Mouse (Mus musculus) kidney, postnatal 10 days (tissue): ENCODE data around the gene Ptges3l.
"Not testable (repeated sequence)": the region's sequence is repeated elsewhere in the genome, so short reads cannot be mapped to it uniquely, and the experiment has no call there.

Source experiments
- DNase-seq: peaks from one replicate; pipeline ENCODE4 v3.0.0; 2021; ENCODE audit warnings: mixed read lengths

Gene Ptges3l

DNA sequence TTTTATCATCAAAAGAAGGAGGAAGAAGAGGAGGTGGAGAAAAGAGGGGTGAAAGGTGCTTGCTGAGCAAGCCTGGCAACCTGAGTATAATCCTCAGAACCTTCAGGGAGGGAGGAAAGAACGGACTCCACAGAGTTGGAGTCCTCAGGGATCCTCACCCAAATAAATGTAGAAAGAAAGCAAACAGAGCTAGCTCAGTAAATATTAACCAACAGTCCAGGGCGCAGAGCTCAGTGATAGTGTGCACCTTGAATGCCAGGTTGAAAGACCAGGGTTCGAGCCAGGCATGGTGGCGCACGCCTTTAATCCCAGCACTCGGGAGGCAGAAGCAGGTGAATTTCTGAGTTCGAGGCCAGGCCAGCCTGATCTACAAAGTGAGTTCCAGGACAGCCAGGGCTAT lies 30.5 kb upstream of the Ptges3l start:
- DNase-seq: no peak

DNA sequence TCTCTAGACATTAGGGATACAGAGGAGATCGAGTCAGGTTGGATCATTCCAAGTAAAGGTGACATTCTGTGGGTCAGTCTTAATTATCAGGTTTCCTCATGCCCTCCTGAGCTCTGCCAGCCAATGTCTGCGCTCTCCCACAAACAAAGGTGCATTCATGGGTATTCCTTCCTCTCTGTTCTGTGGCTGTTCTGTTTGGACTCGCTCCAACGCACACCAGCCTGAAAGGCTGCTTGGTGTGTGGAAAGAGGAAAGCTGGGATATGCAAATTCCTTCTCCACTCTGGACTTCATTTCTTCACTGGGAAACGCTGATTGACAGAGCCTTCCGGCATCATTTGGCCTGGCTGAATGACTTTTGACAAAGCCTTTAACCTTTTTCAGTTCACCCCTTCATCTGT lies 29.6 kb upstream of the Ptges3l start:
- DNase-seq: peak; percentile 33

DNA sequence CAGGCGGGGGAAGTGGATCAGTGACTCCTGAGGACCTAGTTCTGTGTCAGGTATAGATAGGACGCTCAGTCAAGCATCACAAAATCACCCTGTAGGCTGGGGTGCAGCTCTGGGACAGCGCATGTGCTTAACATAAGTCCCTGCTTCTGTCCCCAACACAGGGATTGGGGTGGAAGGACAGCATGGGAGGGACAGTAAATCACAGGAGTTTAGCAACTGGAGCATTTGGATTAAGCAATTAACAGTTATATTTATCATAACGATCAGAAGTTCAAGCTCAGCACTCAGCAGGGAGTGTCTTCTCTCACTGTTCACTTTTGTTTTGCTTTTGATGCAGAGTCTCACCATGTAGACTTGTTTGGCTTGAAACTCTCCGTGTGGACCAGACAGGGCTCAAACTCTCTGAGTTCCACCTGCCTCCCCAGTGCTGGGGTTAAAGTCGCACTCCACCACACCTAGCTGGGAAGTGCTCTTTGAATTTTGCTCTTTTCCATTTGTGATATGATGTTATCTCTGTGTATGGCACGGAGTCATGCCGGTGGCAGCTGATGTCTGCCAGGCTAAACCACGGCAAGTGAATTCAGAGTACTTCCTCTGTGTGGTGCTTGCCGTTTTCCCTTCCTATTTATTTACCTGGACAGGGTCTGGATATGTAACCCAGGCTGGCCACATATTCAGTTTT lies 27.1 kb upstream of the Ptges3l start:
- no peak for DNase-seq

DNA sequence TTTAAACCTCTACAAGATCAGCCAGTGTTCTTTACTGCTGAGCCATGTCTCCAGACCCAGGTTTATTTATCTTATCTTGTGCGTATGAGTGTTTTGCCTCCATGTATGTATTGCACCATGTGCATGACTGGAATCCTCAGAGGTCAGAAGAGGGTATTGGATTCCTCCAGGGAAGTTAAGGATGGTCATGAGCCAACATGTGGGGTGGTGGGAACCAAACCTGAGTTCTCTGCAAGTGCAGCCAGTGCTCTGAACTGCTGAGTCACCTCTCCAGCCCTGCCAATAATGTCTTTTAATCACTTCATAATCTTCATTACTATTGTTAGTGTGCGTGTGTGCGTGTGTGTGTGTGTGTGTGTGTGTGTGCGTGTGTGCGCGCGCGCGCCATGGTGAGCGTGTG lies 26.4 kb upstream of the Ptges3l start:
- no peak for DNase-seq

DNA sequence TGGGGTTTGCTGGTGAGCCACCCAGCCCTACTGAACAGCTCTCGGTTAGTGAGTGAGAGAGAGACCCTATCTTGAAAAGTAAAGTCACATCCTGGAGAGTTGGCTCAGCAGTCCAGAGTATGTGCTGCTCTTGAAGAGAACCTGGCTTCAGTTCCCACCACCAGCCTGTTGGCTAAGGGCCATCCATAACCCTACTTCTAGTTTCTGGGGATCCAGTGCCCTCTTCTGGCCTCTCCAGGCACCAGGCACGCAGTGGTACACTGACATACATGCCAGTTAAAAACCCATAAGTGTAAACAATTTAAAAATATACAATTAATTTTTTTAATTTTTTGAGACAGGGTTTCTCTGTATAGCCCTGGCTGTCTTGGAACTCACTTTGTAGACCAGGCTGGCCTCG lies 25.3 kb upstream of the Ptges3l start:
- DNase-seq: peak; percentile 35

DNA sequence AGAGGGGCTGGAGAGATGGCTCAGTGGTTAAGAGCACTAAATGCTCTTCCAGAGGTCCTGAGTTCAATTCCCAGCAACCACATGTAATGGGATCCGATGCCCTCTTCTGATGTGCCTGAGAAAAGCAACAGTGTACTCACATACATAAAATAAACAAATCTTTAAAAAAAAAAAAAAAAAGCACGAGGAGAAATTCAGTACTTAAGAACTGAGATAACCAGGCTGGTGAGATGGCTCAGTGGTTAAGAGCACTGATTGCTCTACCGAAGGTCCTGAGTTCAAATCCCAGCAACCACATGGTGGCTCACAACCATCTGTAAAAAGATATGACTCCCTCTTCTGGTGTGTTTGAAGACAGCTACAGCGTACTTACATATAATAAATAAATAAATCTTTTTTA lies 24.5 kb upstream of the Ptges3l start:
- DNase-seq: not testable (repeated sequence)

DNA sequence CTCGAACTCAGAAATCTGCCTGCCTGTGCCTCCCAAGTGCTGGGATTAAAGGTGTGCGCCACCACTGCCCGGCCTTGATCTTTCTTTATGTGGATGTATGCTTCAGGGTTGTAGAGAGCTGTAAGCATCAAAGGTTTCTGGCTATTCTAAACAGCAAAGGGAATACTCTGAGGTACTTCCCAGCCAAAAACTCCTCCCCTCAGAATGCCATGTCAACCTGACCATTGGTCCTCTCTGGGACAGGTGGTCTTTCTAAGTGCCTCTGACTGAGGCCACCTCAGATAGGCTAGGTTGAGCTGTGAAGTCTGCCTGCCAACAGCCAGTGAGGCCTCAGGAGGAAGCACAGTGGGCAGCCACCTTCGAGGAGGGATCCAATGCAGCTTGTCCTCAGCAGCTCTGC lies 23.8 kb upstream of the Ptges3l start:
- no peak for DNase-seq

DNA sequence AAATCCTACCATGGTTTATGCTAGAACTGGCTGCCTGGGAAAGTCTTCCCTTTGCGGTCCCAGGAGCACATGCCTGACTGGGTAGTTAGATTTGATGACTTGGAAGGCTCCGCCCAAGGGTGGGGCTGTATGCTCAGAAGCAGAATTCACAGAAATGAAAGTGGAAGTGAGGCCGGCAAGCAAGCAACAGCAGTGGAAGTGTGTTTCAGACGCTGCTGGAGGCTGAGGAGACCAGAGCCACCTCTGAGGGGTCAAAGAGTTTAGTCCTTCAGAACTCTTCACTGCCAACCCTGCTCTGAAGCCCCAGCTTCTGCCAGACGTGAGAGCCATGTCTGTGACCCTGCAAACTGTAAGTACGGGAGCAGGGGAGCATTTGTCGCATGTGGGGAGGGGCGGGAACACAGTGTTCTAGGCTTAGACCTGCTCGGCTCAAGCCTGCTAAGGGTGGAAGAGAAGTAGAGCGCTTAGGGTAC lies 23.2 kb upstream of the Ptges3l start, which contains the start of gene Ifi35:
TSS of gene Ifi35 (plus strand) at position 134 of the 473 bp plus-strand sequence.
- DNase-seq: peak; percentile 85

DNA sequence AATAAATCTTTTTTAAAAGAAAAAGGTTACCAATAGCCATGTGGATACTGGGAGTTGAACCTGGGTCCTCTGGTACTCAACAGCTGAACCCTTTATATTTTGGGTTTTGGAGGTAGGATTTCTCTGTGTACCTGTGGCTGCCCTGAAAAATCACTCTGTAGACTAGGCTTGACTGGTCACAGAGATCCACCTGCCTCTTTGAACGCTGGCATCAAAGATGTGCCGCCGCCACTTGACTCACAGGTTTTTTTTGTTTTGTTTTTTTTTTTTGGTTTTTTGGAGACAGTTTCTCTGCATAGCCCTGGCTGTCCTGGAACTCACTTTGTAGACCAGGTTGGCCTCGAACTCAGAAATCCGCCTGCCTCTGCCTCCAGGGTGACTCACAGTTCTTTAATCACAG lies 22.7 kb upstream of the Ptges3l start:
- no peak for DNase-seq

DNA sequence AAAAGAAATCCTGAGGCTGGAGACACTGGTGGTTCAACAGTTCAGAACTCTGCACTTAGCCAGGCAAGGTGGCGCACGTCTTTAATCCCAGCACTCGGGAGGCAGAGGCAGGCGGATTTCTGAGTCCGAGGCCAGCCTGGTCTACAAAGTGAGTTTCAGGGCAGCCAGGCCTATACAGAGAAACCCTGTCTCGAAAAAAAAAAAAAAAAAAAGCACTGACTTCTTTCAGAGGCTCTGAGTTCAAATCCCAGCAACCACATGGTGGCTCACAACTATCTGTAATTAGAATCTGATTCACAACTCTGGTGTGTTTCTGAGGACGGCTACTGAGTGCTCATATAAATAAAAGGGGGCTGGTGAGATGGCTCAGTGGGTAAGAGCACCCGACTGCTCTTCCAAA lies 21.7 kb upstream of the Ptges3l start:
- DNase-seq: not testable (repeated sequence)

DNA sequence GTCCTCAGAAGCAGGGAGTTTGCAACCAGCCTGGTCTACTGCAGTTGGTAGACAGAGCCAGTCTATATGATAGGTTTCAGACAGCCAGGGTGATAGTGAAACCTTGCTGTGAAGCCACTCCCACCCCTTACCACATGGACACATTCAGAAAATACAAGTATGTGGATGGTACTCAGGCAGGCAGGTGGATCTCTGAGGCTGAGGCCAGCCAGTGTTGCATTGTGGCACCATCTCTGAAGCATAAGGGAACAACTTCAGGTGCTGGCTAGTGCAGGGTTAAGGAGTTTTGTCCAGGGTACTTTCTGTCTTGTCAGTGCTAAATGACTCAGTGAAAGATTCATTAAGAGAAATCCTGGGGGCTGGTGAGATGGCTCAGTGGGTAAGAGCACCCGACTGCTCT lies 21.2 kb upstream of the Ptges3l start:
- DNase-seq: no peak

DNA sequence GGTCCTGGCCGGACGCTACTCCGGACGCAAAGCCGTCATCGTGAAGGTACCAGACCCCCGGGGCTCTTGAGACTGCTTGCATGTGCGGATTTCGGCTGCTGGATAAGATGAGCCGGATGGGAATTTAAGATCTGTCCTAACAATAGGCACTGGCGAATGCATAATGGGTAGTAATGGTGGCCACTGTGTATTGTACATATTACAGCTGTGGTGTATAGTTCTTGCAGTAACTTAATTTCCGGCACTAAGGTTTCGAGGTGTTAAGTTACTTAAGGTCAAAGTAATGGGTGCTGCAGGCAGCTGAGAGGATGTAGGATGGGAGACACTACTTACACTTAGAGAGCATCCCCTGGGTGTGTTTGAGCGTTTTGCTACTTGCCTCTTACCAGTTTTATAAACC lies 17.6 kb upstream of the Ptges3l start:
- no peak for DNase-seq

DNA sequence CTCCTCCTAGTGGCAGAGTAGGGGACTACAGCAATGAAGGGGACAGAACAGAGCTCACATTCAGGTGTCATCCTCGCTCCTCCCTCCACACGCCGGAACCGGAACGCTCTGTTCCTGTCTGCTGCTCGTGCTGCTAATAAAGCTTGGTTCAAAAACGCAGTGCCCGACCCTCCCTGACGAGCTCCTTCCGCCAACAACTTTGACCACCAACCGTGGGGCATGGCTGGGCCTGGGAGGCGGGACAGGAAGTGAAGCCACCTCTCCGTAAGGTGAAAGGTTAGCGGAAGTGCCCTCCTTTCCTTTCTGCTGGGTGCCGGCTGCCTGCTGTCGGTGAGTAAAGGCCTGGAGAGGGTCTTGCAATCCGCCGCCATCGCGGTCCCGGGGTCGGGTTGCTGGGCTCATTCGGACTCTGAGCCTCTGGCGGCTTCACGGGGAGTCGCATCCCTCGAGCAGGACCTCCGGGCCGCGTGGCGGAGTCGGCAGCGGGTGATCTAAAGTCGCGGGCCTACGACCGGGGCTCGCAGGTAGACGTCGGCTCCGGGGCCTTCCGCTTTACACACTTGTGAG lies 17.1 kb upstream of the Ptges3l start, which contains the start of gene Rpl27:
TSS of gene Rpl27 (plus strand) at position 172 of the 567 bp plus-strand sequence.
- DNase-seq: peak; percentile 97

DNA sequence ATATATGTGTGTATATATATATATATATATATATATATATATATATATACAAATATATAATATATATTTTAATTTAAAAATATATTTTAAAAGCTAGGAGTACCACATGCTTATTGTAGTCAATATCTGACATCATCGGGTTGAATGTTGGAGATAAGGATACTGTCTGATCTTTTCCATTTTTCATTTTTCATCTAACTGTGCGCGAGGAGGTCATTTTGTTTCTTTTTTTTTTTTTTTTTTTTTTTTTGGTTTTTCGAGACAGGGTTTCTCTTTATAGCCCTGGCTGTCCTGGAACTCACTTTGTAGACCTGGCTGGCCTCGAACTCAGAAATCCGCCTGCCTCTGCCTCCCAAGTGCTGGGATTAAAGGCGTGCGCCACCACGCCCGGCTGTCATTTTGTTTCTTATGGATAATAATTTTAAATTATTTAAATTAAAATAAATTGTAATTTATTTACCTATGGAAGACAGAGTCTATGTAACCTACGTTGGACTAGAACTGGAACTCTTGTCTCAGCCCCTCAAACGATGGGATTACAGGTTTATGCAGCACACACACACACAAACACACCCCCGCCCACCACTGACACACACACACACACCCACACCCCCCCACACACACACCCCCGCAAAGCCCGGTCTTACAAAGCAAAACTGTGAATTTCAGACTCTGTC lies 16.5 kb upstream of the Ptges3l start:
- DNase-seq: peak; percentile 15

DNA sequence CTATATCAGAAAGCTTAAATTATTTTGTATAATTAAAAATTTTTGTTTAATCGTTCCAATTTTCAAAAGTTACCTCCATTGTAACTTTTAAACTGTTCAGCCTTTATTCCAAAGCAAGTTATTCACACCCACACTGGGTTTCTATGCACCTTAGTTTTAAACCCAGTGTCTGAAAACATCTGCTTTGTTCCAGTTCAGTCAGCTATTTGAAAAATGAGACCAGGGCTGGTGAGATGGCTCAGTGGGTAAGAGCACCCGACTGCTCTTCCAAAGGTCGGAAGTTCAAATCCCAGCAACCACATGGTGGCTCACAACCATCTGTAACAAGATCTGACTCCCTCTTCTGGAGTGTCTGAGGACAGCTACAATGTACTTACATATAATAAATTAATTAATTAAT lies 12.9 kb upstream of the Ptges3l start:
- DNase-seq: not testable (repeated sequence)

DNA sequence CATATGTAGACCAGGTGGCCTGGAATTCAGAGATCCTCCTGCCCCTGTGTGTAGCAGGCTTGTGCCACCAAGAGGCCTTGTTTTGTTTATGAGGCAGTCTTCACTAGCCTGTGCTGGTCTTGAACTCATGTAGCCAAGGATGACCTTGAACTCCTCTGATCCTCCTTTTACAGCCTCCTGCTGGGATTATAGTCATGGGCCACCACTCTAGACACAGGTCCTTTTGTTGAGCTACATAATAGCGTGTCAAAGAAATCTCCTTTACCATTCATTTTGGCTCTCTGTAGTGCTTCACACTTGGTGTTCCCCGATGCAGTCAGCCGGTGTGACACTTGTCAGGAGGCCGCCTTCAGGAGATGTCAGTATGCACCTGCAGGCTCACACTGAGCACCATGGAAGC lies 11.8 kb upstream of the Ptges3l start:
- DNase-seq: no peak

DNA sequence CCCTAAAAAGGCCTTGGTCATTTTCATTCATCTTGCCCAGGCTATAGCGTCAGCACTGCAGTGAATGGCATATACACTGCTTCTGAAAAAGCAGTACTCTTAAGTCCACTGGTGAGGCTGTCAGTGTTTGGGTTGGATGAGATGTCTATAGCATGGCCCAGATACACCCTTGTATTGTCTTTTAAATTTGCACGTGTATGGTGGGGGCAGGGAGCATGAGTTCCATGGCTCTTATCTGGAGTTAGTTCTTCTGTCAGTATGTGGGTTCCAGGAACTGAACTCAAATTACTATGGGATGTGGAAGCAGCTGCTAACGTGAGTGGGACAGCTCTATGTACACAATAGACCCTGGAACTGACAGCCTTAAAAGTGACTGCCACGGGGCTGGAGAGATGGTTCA lies 10.7 kb upstream of the Ptges3l start:
- no peak for DNase-seq

DNA sequence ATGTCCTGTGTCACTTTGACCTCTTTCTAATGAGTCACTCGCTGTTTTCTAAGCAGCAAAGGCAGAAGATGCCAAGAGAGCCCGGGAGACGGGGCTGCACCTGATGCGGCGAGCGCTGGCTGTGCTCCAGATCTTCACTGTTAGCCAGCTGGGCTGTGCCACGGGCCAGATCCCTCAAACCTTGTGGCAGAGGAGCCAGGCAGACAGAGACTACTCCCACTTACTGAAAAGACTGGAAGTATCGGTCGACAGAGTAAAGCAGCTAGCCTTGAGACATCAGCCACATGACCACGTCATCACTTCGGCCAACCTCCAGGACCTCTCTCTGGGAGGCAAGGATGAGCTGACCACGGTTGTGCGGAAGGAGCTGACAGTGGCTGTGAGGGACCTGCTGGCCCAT lies 8.3 kb upstream of the Ptges3l start:
- no peak for DNase-seq

DNA sequence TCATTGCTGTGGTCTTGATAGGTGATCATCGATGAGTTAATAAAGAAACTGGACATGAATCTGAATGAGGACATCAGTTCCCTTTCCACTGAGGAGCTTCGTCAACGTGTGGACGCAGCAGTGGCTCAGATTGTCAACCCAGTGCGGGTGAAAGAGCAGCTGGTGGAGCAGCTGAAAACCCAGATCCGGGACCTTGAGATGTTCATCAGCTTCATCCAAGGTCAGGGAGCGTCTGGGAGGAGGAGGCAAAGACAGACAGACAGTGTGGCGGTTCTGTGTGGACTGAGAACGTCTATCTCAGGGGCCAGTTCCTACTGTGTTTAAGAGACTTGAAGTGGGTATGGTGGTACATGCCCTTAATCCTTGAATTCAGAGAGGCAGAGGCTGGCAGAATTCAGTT lies 6.2 kb upstream of the Ptges3l start:
- no peak for DNase-seq

DNA sequence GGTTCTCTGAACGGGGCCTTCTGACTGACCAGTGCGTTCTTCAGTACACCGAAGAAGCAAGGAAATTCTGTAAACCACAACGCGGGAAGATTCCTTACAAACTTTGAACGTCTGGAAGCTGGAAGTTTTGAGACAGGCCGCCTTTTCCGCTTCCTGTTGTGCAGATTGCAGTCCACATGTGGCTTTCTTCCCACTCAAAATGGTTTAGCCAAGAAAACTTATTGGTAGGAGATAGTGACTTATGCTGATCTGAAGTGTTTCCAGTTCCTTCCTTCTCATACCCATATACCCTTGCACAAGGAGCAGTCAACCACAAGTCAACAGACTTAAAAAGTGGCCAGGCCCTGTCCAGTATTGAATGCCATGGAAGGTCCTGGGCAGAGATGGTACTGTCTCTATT lies 1.0 kb upstream of the Ptges3l start:
- DNase-seq: peak; percentile 10

DNA sequence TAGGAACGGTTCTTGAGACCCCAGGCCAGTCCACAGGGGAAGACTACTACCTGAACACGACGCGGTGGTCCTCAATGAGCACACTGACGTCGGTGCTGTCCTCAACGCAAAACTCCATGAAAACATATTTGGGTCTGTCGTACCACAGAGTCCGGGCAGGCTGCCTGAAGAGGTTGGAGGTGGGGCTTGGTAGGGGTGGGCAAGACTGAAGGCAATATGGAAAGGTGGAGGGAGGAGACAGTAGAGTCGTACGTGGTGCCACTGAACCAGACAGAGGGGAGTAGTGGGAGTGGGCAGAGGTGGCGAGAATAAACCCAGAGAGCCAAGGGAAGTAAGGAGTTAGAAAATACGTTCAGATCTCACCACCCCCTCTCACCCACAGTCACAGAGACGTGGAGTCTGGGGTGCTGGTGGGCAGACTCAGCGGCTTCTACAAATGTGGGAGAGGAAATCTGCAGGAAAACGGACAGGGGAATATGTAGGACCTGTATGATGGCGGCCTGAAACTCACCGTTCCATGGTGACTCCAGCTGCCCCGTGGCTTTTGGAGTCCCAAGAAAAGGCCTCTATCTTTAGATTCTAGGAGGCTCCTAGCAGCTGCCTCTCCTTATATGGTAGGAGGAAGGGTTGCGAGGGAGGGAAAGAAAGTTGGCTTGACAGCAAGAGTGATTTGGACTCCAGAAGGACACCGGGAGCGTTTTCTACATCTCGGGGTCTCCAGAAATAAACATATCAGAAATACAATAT lies 855 bp downstream of the Ptges3l start, which contains the start of gene Gm27029:
TSS of gene Gm27029 (minus strand) at position 692 of the 747 bp plus-strand sequence.
- peak; percentile 47 for DNase-seq

DNA sequence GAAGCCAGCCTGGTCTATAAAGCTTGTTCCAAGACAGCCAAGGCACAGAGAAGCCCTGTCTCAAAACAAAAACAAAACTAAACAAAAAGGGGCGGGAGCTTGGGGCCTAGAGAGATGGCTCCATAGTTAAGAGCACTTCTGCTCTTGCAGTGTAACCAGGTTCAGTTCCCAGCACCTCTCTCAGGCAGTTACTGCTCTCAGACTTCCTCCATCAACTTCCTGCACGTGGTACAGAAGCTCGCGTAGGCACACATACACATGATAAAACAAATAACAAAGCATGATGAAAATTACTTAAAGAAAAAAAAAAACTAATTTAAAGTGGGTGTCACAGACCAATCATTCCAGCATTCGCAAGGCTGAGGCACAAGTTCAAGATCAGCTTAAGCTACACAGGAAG lies 5.0 kb downstream of the Ptges3l start:
- DNase-seq: no peak

DNA sequence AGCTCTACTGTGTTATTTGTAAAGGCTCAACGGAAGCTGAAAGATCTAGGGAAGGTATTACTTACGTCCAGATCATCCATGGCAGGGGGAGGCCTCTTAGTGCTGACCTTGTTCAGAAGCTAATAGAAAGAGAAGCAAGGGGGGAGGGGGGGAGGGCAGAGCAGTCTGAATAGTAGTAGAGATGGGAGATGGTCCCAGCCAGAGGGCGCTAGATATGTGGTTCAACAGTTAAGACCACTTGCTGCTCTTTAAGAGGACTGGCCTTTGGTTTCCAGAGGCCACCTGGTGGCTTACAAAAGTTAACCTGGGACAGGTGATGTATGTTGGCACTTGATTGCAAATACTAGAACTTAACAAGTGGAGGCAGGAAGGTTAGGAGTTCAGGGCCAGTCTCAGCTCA lies 5.5 kb downstream of the Ptges3l start:
- DNase-seq: peak; percentile 38
